Mouse (Mus musculus) forebrain, embryonic 11.5 days (tissue): Measurements from ENCODE around the gene Hrasls. TPM values are rescaled to one million over a fixed set of nuclear protein-coding genes. Genes with fewer than 3 reads are reported as not detected.

Experiments used
- polyA plus RNA-seq: library from polyadenylated mRNA; unstranded; fragments of >200 nt; fragmentation: Nextera tagmentation; extraction: Ambion mirVana; gene quantifications from 2 replicates; pipeline ENCODE4 v1.2.1, GENCODE M21; 2014

The Hrasls gene
- polyA plus RNA-seq, 1 experiment from 2014 or later: 1.8 TPM

Other genes with a start within 250 kb of the Hrasls start
- not detected in 2 replicates for gene Atp13a5, start 169.0 kb downstream of the Hrasls start, polyA plus RNA-seq